Mouse (Mus musculus) layer of hippocampus, adult 2 months (tissue): ENCODE measurements around the gene Chek2. TPM values are rescaled to one million over a fixed set of nuclear protein-coding genes. Genes with fewer than 3 reads are reported as not detected.
"Not testable (repeated sequence)": the region's sequence is repeated elsewhere in the genome, so short reads cannot be mapped to it uniquely, and the experiment has no call there.

ENCODE experiments used
- DNase-seq, 2 experiments: peaks; one replicate each; pipeline ENCODE4 v3.0.0; 2022; ENCODE audit warnings: low spot score in 2 of 2
- H3K27ac ChIP-seq: fragments of 200-600 bp; 2 replicates; pipeline ENCODE4 v1.8.1; 2022
- H3K4me3 ChIP-seq: fragments of 200-600 bp; 2 replicates; pipeline ENCODE4 v1.8.1; 2022; ENCODE audit warnings: mild to moderate bottlenecking
- CTCF ChIP-seq: fragments of 200-600 bp; conservative IDR thresholded peaks from 2 replicates; pipeline ENCODE4 v1.8.1; 2022; ENCODE audit warnings: antibody characterized with exemption, mild to moderate bottlenecking, moderate library complexity
- total RNA-seq, 2 experiments: library from RNA; stranded (reverse); gene quantifications; 2 replicates each; pipeline ENCODE4 v1.2.3; 2021

Chek2 gene
- total RNA-seq, 2 experiments from 2014 or later = 0.56 to 2.8 TPM

GRCm38 (mm10) chr5:110809667-110810325, 30.0 kb upstream of the Chek2 start, which contains the start of gene Ulk1:
TSS of gene Ulk1 (minus strand) at chr5:110810097.
- peak within 1 kb of the TSS; percentile 90 for H3K4me3 ChIP-seq
- DNase-seq = peak; percentile 99
- no peak for TF ChIP-seq CTCF
- peak within 1 kb of the TSS; percentile 88 for H3K27ac ChIP-seq

- Histone ChIP-seq H3K4me3 (no peak overlapping the region), H3K27ac (no peak overlapping the region)
- TF ChIP-seq CTCF = no peak
- no peak for DNase-seq
Observed at GRCm38 (mm10) chr5:110824421-110824820, 15.4 kb upstream of the Chek2 start.

- no peak for TF ChIP-seq CTCF
- no peak for DNase-seq
- no peak overlapping the region for H3K4me3 ChIP-seq
- no peak overlapping the region for H3K27ac ChIP-seq
Observed at GRCm38 (mm10) chr5:110826781-110827495, 12.8 kb upstream of the Chek2 start.

GRCm38 (mm10) chr5:110827576-110827975, 12.2 kb upstream of the Chek2 start:
- Histone ChIP-seq H3K27ac (no peak overlapping the region), H3K4me3 (no peak overlapping the region)
- TF ChIP-seq CTCF = no peak
- DNase-seq = no peak

GRCm38 (mm10) chr5:110831036-110831720, 8.6 kb upstream of the Chek2 start:
- H3K4me3 ChIP-seq = no peak overlapping the region
- no peak overlapping the region for H3K27ac ChIP-seq
- no peak for DNase-seq
- TF ChIP-seq CTCF = no peak

GRCm38 (mm10) chr5:110835959-110836358, 3.8 kb upstream of the Chek2 start:
- Histone ChIP-seq H3K27ac (no peak overlapping the region), H3K4me3 (no peak overlapping the region)
- peak; percentile 88 for TF ChIP-seq CTCF
- peak; percentile 21 to 58 for DNase-seq

- not testable (repeated sequence) for H3K27ac ChIP-seq, H3K4me3 ChIP-seq, DNase-seq
Observed at GRCm38 (mm10) chr5:110838016-110838415, 1.8 kb upstream of the Chek2 start.

- no peak for DNase-seq
- Histone ChIP-seq H3K27ac (peak overlapping the region; percentile 93), H3K4me3 (peak overlapping the region; percentile 70)
- no peak for TF ChIP-seq CTCF
Observed at GRCm38 (mm10) chr5:110839038-110839677, 621 bp upstream of the Chek2 start.

- DNase-seq = no peak
- peak; percentile 79 for TF ChIP-seq CTCF
- peak overlapping the region; percentile 70 for H3K4me3 ChIP-seq
- H3K27ac ChIP-seq = 0 out of 2 replicates have a peak overlapping the region, but pooled peaks have one; percentile 0
Observed at GRCm38 (mm10) chr5:110840465-110840864, 686 bp downstream of the Chek2 start.

GRCm38 (mm10) chr5:110841046-110841862, 1.5 kb downstream of the Chek2 start:
- no peak overlapping the region for H3K27ac ChIP-seq
- no peak overlapping the region for H3K4me3 ChIP-seq
- no peak for DNase-seq
- no peak for TF ChIP-seq CTCF

GRCm38 (mm10) chr5:110852990-110853389, 13.2 kb downstream of the Chek2 start:
- TF ChIP-seq CTCF = peak; percentile 54
- no peak for DNase-seq
- Histone ChIP-seq H3K4me3 (no peak overlapping the region), H3K27ac (no peak overlapping the region)

- H3K4me3 ChIP-seq = no peak overlapping the region
Observed at GRCm38 (mm10) chr5:110857091-110857490, 17.3 kb downstream of the Chek2 start.

More at GRCm38 (mm10) chr5:110857091-110857490, 17.3 kb downstream of the Chek2 start:
- H3K27ac ChIP-seq = no peak overlapping the region
- TF ChIP-seq CTCF = no peak
- DNase-seq = no peak
